Mouse (Mus musculus) ES-Bruce4 (cell line): ENCODE data around the gene Cpne9.

Experiments
- CTCF ChIP-seq: IDR thresholded peaks from one replicate; pipeline ENCODE4 v1.8.1; 2011; ENCODE audit warnings: low read depth, low read length
- EP300 ChIP-seq: IDR thresholded peaks from 2 replicates; pipeline ENCODE4 v1.6.1; 2011; ENCODE audit warnings: low read depth, low read length; ENCODE audit not compliant: insufficient read depth
- POLR2A ChIP-seq: IDR thresholded peaks from one replicate; pipeline ENCODE4 v1.8.1; 2011; ENCODE audit warnings: low read length; ENCODE audit not compliant: insufficient read depth

DNA sequence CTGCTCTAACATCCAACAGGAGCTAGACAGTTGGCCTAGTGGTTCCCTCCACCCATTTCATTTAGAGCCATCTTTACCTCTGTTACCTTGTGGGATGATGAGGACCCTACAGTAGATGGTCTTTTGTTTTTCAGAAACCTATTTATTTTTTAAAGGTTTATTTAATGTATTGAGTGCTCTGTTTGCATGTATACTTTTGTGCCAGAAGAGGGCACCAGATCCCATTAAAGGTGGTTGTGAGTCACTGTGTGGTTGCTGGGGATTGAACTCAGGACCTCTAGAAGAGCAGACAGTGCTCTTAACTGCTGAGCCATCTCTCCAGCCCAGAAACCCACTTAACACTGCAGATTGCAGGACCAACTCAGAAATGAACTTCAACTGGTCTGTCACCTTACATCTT lies 30.2 kb upstream of the Cpne9 start:
- TF ChIP-seq POLR2A, result no peak
- no peak for TF ChIP-seq EP300
- no peak for TF ChIP-seq CTCF
